Mouse (Mus musculus): ENCODE measurements around the gene Nfyc. TPM values are rescaled to one million over a fixed set of nuclear protein-coding genes. Genes with fewer than 3 reads are reported as not detected.

Nfyc gene
- total RNA-seq, 2 experiments from 2014 or later: 55.0 to 66.1 TPM

DNA sequence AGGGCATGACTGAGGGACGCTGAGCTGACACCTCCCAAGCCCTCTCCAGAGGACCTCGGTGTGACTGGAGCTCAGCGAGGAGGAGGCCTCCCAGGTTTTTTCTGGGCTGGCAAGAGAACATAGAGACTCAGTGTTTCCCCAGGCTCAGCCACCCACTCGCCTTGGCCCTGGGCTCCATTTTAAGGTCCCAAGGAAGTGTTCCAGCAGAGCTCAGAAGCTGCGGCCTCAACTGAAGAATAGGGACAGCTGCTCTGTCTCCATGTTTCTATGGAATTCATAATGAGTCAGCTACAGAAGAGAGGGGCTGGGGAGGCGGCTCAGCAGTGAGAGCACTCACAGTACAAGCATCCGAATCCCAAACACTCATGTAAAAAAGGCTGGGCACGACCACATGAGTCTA, 113.8 kb downstream of the Nfyc start:
- ATAC-seq (ENCODE audit: poor library complexity, severe bottlenecking): no peak

DNA sequence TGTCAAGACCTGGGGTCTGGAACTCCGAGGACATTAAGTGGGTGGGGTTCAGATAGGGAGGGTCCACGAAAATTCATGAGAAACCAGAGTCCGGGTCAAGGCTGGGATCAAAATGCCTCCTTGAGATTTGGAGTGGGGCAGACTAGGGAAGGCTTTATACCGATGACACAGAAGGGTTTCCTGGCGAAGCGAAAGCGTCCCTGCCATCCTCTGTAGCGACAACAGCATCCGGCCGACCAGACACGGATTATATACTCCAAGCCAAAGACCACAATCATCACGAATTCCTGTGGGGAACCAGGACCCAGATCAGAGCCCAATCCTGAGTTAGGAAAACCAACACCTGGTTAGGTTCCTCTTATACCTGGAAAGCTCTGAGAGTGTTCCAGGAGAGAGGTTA, 114.6 kb downstream of the Nfyc start:
- no peak for ATAC-seq (ENCODE audit: poor library complexity, severe bottlenecking)

DNA sequence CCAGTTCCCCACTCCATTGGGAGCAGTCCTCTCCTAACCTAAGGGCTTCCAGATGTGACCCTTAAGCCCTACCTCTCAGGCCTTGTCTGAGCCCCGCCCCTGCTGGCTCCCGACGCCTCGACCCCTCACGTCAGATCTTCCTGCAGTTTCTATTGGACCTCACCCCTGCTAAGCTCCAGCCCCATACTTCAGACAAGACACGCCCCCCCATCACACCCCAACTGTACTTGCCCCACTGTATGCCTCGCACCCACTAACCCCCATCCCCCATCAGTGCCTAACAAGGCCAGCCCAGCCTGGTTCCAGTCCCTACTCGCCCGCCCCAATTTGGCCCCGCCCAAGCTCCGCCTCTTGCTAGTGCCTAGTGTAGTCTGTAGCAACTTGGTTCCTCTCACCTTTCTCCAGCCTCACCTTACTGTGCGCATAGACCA, 115.2 kb downstream of the Nfyc start:
- peak; percentile 33 for ATAC-seq (ENCODE audit: poor library complexity, severe bottlenecking)

DNA sequence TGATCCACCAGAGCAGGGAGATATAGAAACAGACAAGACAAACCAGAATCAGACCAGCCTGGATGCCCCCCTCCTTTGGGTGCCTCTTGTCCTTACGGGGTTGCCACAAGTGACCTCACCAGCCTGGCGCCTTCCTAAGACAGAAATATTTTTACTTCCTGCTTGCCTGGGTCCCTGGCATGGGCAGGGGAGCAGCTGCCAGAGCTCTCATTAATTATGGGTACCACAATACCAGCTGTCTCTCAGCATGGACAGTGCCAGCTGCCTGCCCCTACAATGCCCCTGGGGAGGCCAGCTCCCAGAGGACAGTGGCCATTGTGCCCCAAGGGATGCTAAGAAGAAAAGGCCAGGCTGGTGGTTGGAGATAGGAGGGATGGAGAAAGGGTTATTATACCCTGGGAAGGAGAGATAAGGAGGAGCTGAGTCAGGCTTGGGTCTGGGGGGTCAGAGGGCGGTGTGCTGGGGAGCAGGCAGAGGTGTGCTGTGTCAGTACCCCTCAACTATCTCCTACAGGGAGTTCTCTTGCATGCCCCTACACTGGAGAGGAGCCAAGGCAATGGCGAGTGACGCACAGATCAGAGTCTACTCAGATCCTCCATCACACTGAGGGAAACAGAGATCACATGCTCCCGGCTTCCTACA, 117.4 kb downstream of the Nfyc start:
- no peak for ATAC-seq (ENCODE audit: poor library complexity, severe bottlenecking)

DNA sequence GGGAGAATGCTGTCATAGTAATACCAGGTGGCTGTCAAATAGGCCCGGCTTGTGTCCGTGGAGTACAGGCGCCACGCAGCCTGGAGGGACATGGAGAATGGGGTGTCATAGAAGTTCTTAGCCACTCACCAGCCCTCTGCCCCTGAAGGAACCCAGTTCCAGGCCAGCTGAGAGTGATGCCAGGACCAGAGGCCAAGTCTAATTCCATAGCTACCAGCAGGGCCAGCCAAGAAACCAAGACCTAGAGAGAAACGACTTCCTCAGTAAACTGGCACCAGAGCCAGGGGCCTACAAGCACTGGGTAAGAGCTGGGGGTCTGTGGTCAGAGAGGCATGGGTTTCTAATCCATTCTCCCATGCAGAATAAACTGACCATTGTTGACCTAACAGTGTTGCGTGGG, 118.4 kb downstream of the Nfyc start:
- no peak for ATAC-seq (ENCODE audit: poor library complexity, severe bottlenecking)

DNA sequence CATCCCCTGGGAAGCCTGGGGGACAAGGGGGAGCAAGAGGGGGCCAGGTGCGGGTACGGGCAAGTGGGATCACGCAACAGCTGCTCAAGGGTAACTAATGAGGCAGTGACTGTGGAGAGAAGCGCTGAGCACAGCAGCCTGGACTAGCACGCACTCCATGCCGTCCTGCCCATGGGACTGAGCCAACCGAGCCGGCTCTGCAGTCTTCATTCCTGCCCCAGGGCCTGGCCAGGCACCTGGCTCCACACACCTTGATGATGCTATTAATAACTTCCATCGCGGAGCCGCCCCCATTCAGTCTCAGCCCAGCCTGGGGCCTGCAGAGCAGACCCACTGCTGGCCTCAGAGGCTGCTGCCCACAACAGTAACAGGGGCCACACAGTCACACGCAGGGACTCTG, 119.1 kb downstream of the Nfyc start:
- no peak for ATAC-seq (ENCODE audit: poor library complexity, severe bottlenecking)

Other genes with a start within 250 kb of the Nfyc start
- 0.58 and 1.5 TPM in 2 replicates for gene Gm8439, start 242.8 kb downstream of the Nfyc start, total RNA-seq (2015)
- gene Gm8439, start 242.8 kb downstream of the Nfyc start, total RNA-seq (2017): 1.9 TPM in 1 of 2 replicates, not detected in the other
- gene Cited4, start 165.0 kb downstream of the Nfyc start, total RNA-seq (2015): 0.65 and 1.1 TPM in 2 replicates
- gene Cited4, start 165.0 kb downstream of the Nfyc start, total RNA-seq (2017): 0.33 and 1.6 TPM in 2 replicates
- gene Kcnq4, start 83.0 kb downstream of the Nfyc start, total RNA-seq (2015): not detected in 2 replicates
- gene Kcnq4, start 83.0 kb downstream of the Nfyc start, total RNA-seq (2017): not detected in 2 replicates
- 0.05 and 0.29 TPM in 2 replicates for gene Rims3, start 23.2 kb upstream of the Nfyc start, total RNA-seq (2015)
- gene Rims3, start 23.2 kb upstream of the Nfyc start, total RNA-seq (2017): 0.04 and 0.15 TPM in 2 replicates
- gene Exo5, start 93.4 kb upstream of the Nfyc start, total RNA-seq (2015): 8.4 and 13.8 TPM in 2 replicates
- 13.4 and 20.3 TPM in 2 replicates for gene Exo5, start 93.4 kb upstream of the Nfyc start, total RNA-seq (2017)
- 1.0 and 2.3 TPM in 2 replicates for gene Zfp69, start 120.1 kb upstream of the Nfyc start, total RNA-seq (2015)
- gene Zfp69, start 120.1 kb upstream of the Nfyc start, total RNA-seq (2017): 0.85 and 0.92 TPM in 2 replicates
- gene Smap2, start 185.7 kb upstream of the Nfyc start, total RNA-seq (2015): 95.9 and 115 TPM in 2 replicates
- gene Smap2, start 185.7 kb upstream of the Nfyc start, total RNA-seq (2017): 37.2 and 62.2 TPM in 2 replicates
- gene Col9a2, start 207.8 kb upstream of the Nfyc start, total RNA-seq (2015): not detected in 2 replicates
- gene Col9a2, start 207.8 kb upstream of the Nfyc start, total RNA-seq (2017): not detected in 2 replicates

Measured in megakaryocyte, adult 5-6 weeks (primary cell).